Mouse (Mus musculus) adrenal gland, adult 8-10 months (tissue): ENCODE measurements around the gene Runx2. TPM values are rescaled to one million over a fixed set of nuclear protein-coding genes. Genes with fewer than 3 reads are reported as not detected.

Experiments used
- DNase-seq: peaks from one replicate; pipeline ENCODE4 v3.0.0; 2022
- total RNA-seq, 4 experiments: library from RNA; stranded (reverse); gene quantifications; 2 replicates each; pipeline ENCODE4 v1.2.4; 2022

The Runx2 gene
- total RNA-seq, 4 experiments from 2014 or later = 19.6 to 32.8 (median 25.7) TPM

DNA sequence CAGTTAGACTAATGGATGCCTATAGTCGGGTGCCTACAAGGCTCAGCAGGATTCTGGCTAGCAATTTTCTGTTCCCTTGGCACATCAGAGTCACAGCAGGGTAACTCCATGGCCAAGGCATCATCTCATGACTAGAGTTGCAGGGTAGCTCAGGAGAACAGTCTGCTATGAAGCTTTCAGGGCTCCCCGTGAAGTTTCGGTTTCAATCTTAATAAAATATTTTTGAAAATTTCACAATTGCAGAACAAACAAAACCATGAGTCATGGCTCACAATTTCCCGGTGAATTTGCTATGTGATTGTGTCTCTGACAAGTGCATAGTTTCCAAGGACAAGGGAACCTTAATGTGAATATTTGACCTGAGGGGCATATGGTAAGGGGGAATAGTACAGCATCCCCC lies 355.6 kb downstream of the Runx2 start:
- no peak for DNase-seq

DNA sequence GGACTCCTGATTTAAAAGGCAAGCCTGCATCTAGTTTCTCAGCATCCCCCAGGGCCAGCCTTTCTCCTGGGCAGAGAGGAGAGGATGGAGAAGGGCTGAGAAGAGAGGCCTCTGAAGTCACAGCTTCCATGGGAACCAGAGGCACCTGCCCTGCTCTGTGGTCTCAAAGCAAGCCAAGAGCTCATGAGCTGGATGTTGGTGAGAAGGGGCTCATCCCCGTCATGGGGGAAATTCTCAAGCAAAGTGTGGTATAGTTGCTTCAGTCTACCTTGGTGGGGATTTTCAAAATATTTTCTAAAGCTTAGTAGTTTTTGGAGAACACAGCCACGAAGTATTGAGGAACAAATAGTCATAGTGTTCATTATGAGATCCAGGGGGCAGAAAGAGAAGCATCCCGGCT lies 357.9 kb downstream of the Runx2 start:
- no peak for DNase-seq

DNA sequence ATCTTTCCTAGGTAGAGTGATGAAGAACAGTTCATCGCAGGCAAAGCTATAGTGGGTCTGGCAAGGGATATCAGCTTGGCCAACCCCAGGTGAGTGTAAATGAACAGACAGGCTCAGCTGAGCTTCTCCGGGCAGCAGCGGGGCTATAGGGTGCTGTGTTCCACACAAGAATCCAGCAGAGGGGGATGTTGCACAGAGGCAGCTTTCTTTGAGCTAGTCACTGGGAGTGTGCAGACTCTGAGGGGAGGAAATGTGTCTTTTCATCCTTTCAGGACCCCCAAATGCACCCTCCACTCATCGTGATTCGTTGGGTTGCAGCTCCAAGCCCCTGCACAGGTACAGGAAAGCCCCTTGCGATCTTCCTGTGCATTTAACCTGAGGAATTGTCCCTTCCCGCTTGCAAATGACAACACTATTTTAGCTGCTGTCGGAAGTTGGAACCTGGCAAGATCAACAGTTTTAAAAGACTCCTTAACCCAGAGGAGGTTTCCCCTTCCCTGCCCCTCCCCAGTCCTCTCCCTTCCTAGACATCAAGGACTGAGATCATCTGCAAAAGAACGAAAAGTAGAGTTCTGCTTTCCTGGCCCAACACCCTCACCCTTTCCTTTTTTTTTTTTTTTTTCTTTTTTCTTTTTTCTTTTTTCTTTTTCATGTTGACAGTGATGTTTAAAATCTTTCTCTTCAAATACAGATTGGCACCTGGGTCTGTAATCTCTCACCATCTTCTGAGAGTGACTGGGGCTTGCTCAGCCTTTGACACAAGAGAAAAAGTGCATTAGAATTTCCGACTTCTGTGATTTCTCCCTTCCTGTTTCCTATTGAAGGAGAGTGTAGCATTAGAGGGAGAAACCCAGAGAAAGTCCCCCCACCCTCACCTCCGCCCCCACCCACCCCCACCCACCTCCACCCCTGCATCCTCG lies 358.7 kb downstream of the Runx2 start:
- peak; percentile 31 for DNase-seq

DNA sequence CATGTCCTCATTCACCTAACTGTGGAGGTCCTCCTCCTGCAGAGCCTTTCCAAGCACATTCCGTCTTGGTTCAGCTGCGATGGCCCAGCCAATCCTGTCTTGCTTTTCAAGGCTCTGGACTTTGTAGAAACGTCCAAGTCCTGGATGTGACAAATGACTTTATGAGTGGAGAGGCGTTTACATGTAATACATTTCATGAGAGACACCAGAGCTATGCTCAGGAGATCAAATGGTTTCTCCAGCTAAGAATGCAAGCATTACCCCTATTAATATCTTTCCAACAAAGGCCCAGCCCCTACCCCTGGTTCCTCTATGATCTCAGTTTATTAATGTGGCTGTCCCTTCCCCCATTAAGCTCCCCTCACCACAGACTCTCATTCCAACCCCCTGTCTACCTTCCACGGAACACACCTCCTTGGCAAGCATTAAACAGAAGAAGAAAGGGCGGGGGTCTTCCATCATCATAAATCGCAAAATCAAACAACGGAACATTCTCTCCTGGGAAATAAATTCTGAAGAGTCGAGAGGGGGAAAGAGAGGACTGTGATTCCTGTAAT lies 364.6 kb downstream of the Runx2 start:
- no peak for DNase-seq

Other genes starting within 250 kb of the Runx2 start
- 10 to 100 TPM; 20.1 to 39.1 (median 31.3) TPM for gene Supt3, start 37.6 kb downstream of the Runx2 start, total RNA-seq